Comparison of ENCODE assay signal across 12 mouse cellular contexts in the genomic region with DNA sequence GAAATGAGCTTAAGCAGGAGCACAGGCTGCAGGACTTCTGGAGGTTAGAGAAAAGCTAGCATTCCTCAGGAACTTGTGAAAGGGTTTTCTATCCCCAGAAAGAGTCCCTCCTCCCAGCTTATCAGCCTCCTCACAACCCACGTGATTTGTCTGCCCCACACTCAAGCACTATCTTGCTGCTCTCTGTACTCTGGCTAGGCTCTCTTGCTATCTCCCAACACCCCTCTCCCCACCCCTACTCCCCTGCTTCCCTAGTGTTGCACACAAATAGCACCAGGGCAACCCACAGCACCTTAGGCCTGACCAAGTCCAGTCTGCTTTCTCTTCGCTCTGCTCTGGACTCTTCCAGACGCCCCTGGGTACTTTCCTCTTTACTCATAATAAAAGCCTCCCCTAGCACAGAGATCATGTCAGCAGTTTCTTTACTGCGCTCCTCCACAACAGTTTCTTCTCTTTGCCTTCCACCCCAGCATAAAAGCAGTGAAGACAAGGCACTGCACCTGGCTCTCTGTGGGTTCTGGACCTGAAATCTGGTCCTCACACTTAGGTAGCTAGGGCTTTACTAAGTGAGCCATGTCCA. TPM values are rescaled to one million over a fixed set of nuclear protein-coding genes. Genes with fewer than 3 reads are reported as not detected.
DNase-seq lines count a peak whose midpoint lies in the region; ATAC-seq and TF ChIP-seq lines count a peak whose summit lies in the region.
"Had no signal": no experiment of that assay in that cellular context is flagged by ENCODE, and none has a peak within 500 bp of the region (broad histone marks: within the 10 kb centered on the region; RNA-seq: fewer than 3 reads in every experiment).

No protein-coding gene starts in this region.

- H3K36me3 ChIP-seq in G1E (replicated peaks), result peaks cover 77% of the 10 kb centered on the region
- no peaks in the 10 kb centered on the region; the same call in 1 of the 2 replicates for H3K36me3 ChIP-seq in heart, embryonic 11.5 days (ENCODE audit: control insufficient read depth, insufficient read depth, low read length)
- no peaks in the 10 kb centered on the region for H3K36me3 ChIP-seq in liver, embryonic 11.5 days (ENCODE audit: control insufficient read depth, insufficient read depth, low read length)
- H3K36me3 ChIP-seq in midbrain, embryonic 16.5 days (ENCODE audit: control insufficient read depth, insufficient read depth, low read length), result no peaks in the 10 kb centered on the region

- peak overlapping the region; percentile 47 for H3K4me2 ChIP-seq in heart, embryonic 11.5 days
- peak overlapping the region; percentile 35 for H3K4me2 ChIP-seq in liver, embryonic 11.5 days
- no peak overlapping the region for H3K4me2 ChIP-seq in midbrain, embryonic 16.5 days (ENCODE audit: low read length)
- H3K4me2 ChIP-seq: embryonic facial prominence, embryonic 13.5 days had no signal

- H3K27ac ChIP-seq in heart, embryonic 11.5 days (ENCODE audit: low read depth, low read length), result peak overlapping the region; percentile 87
- H3K27ac ChIP-seq in liver, embryonic 11.5 days (ENCODE audit: low read depth, low read length), result peak overlapping the region; percentile 62; the same call in 1 of the 2 replicates
- H3K27ac ChIP-seq in midbrain, embryonic 16.5 days (ENCODE audit: low read length), result no peak overlapping the region
- H3K27ac ChIP-seq: embryonic facial prominence, embryonic 13.5 days; limb, embryonic 10.5 days had no signal

- peak overlapping the region; percentile 55; the same call in 1 of the 2 replicates for H3K4me3 ChIP-seq in G1E (ENCODE audit: low read depth, low read length)
- no peak overlapping the region for H3K4me3 ChIP-seq in heart, embryonic 11.5 days (ENCODE audit: low read depth, low read length)
- H3K4me3 ChIP-seq in liver, embryonic 11.5 days (ENCODE audit: low read depth, low read length), result no peak overlapping the region
- H3K4me3 ChIP-seq in midbrain, embryonic 16.5 days (ENCODE audit: low read depth, low read length), result no peak overlapping the region
- H3K4me3 ChIP-seq: embryonic facial prominence, embryonic 13.5 days; limb, embryonic 10.5 days had no signal

- 22% methylated on average over 4 of the region's 4 CpGs for WGBS in heart, embryonic 11.5 days (ENCODE audit: insufficient replicate concordance)
- WGBS in liver, embryonic 11.5 days, result 45% methylated on average over 4 of the region's 4 CpGs
- WGBS in midbrain, embryonic 16.5 days, result 74% methylated on average over 4 of the region's 4 CpGs

- no peak for DNase-seq in frontal cortex, postnatal 10 days (ENCODE audit: low spot score in 2 of 2)
- DNase-seq in G1E (ENCODE audit: low spot score), result peak; percentile 85
- DNase-seq in liver, embryonic 11.5 days (ENCODE audit: low spot score), result peak; percentile 57
- DNase-seq in thymus, postnatal 4 days, result no peak
- no peak for DNase-seq in left cerebral cortex, adult 11 months (ENCODE audit: low spot score)
- DNase-seq: adrenal gland, adult 2 months; spleen, adult 18-20 months had no signal

- ATAC-seq in frontal cortex, adult (ENCODE audit: low TSS enrichment), result 0 out of 2 replicates have a peak, but pooled peaks have one; percentile 6
- peak; percentile 94 for ATAC-seq in G1E (ENCODE audit: extremely low read depth, insufficient number of reproducible peaks, low FRiP score, poor library complexity, severe bottlenecking)
- ATAC-seq in heart, embryonic 11.5 days (replicated peaks; ENCODE audit: insufficient number of reproducible peaks, low FRiP score, low TSS enrichment), result peak; percentile 86
- peak; percentile 96 for ATAC-seq in liver, embryonic 11.5 days (replicated peaks; ENCODE audit: low FRiP score)
- ATAC-seq in midbrain, embryonic 16.5 days, result no peak

- no peaks in the 10 kb centered on the region for H3K9me3 ChIP-seq in G1E (replicated peaks)
- H3K9me3 ChIP-seq in heart, embryonic 11.5 days (replicated peaks; ENCODE audit: control insufficient read depth, low read length), result no peaks in the 10 kb centered on the region
- no peaks in the 10 kb centered on the region for H3K9me3 ChIP-seq in liver, embryonic 11.5 days (ENCODE audit: control insufficient read depth, low read length)
- no peaks in the 10 kb centered on the region for H3K9me3 ChIP-seq in midbrain, embryonic 16.5 days (replicated peaks; ENCODE audit: control insufficient read depth, low read length, poor library complexity, severe bottlenecking)
- H3K9me3 ChIP-seq: embryonic facial prominence, embryonic 13.5 days; limb, embryonic 10.5 days had no signal

- H3K9ac ChIP-seq in heart, embryonic 11.5 days (ENCODE audit: low read depth, low read length), result peak overlapping the region; percentile 47; the same call in 1 of the 2 replicates
- H3K9ac ChIP-seq in liver, embryonic 11.5 days (ENCODE audit: low read depth, low read length), result 0 out of 2 replicates have a peak overlapping the region, but pooled peaks have one; percentile 5
- H3K9ac ChIP-seq in midbrain, embryonic 16.5 days (ENCODE audit: low read depth, low read length), result no peak overlapping the region
- H3K9ac ChIP-seq: embryonic facial prominence, embryonic 13.5 days had no signal

- no peaks in the 10 kb centered on the region for H3K27me3 ChIP-seq in G1E (ENCODE audit: insufficient read depth, low read length)
- no peaks in the 10 kb centered on the region for H3K27me3 ChIP-seq in heart, embryonic 11.5 days (ENCODE audit: control insufficient read depth, insufficient read depth, low read length)
- H3K27me3 ChIP-seq in liver, embryonic 11.5 days (replicated peaks; ENCODE audit: control insufficient read depth, insufficient read depth, low read length), result no peaks in the 10 kb centered on the region
- H3K27me3 ChIP-seq in midbrain, embryonic 16.5 days (ENCODE audit: control insufficient read depth, insufficient read depth, low read depth, low read length), result no peaks in the 10 kb centered on the region
- H3K27me3 ChIP-seq: embryonic facial prominence, embryonic 13.5 days had no signal

- H3K4me1 ChIP-seq in G1E (ENCODE audit: insufficient read depth, low read depth, low read length), result peaks cover 66% of the 10 kb centered on the region
- peaks cover 77% of the 10 kb centered on the region for H3K4me1 ChIP-seq in heart, embryonic 11.5 days (ENCODE audit: control insufficient read depth, insufficient read depth, low read length)
- peaks cover 50% of the 10 kb centered on the region for H3K4me1 ChIP-seq in liver, embryonic 11.5 days (replicated peaks; ENCODE audit: control insufficient read depth, insufficient read depth, low read length)
- peaks cover 2% of the 10 kb centered on the region for H3K4me1 ChIP-seq in midbrain, embryonic 16.5 days (ENCODE audit: control insufficient read depth, insufficient read depth, low read length)

- TF ChIP-seq CTCF in G1E (IDR thresholded peaks at IDR 0.05; ENCODE audit: low read depth, low read length), result no peak

RNA-seq across cellular contexts. Expression of a gene that starts 27.1 kb away (rescaled TPM):
- total RNA-seq in G1E (2014; fragmentation: Nextera tagmentation), result 111 and 118 TPM in 2 replicates
- total RNA-seq in G1E (2017), result 49.1 and 51.9 TPM in 2 replicates
- polyA plus RNA-seq in G1E (2012), result 336 and 346 TPM in 2 replicates
- 36.3 and 41.3 TPM in 2 replicates for polyA plus RNA-seq in heart, embryonic 11.5 days (2014; fragmentation: Nextera tagmentation; extraction: Ambion mirVana)
- 35.0 and 37.4 TPM in 2 replicates for polyA plus RNA-seq in liver, embryonic 11.5 days (2014; fragmentation: Nextera tagmentation; extraction: Ambion mirVana)
- 54.1 and 57.9 TPM in 2 replicates for polyA plus RNA-seq in midbrain, embryonic 16.5 days (2015; fragmentation: Nextera tagmentation; extraction: Ambion mirVana)

RNA-seq across cellular contexts. Expression of a gene that starts 55.4 kb away (rescaled TPM):
- total RNA-seq in G1E (2014; fragmentation: Nextera tagmentation) (not detected in 2 replicates), G1E (2017) (not detected in 2 replicates)
- polyA plus RNA-seq in G1E (2012), result not detected in 2 replicates
- polyA plus RNA-seq in heart, embryonic 11.5 days (2014; fragmentation: Nextera tagmentation; extraction: Ambion mirVana), result 1.2 and 2.5 TPM in 2 replicates
- not detected in 2 replicates for polyA plus RNA-seq in liver, embryonic 11.5 days (2014; fragmentation: Nextera tagmentation; extraction: Ambion mirVana)
- polyA plus RNA-seq in midbrain, embryonic 16.5 days (2015; fragmentation: Nextera tagmentation; extraction: Ambion mirVana), result 0.43 TPM in 1 of 2 replicates, not detected in the other
- polyA plus RNA-seq: embryonic facial prominence, embryonic 13.5 days; limb, embryonic 10.5 days had no signal

Comparison
In these comparisons a context has a peak if more than half of its experiments do, and no peak if none do; other contexts are left out.
1. DNase-seq: peak in G1E (single experiment) and liver, embryonic 11.5 days (single experiment); none in frontal cortex, postnatal 10 days (0 of 2), thymus, postnatal 4 days (single experiment) and left cerebral cortex, adult 11 months (single experiment).